Mouse (Mus musculus): ENCODE data around the gene Yod1. TPM values are rescaled to one million over a fixed set of nuclear protein-coding genes. Genes with fewer than 3 reads are reported as not detected.

Yod1 gene
- polyA plus RNA-seq, 1 experiment, result 11.6 TPM

GRCm38 (mm10) chr1:130737411-130737881 is 20.3 kb downstream of the Yod1 start:
- 80% methylated on average over 11 of the region's 11 CpGs for WGBS
- TF ChIP-seq POLR2A (IDR thresholded peaks at IDR 0.05; ENCODE audit: borderline replicate concordance, control insufficient read depth, low read depth, low read length), result no peak
- no peak for TF ChIP-seq CTCF (IDR thresholded peaks at IDR 0.05; ENCODE audit: control insufficient read depth, insufficient read depth, low read length)
- H3K4me3 ChIP-seq (replicated peaks; ENCODE audit: control insufficient read depth, low read depth, low read length), result no peak overlapping the region
- H3K27ac ChIP-seq (ENCODE audit: control insufficient read depth, insufficient read depth, low read depth, low read length, poor library complexity), result no peak overlapping the region
- H3K4me1 ChIP-seq (ENCODE audit: control insufficient read depth, insufficient read depth, low read length), result no peaks in the 10 kb centered on the region; the same call in 1 of the 2 replicates

GRCm38 (mm10) chr1:130737916-130738315 is 20.8 kb downstream of the Yod1 start:
- TF ChIP-seq POLR2A (IDR thresholded peaks at IDR 0.05; ENCODE audit: borderline replicate concordance, control insufficient read depth, low read depth, low read length) (no peak), CTCF (IDR thresholded peaks at IDR 0.05; ENCODE audit: control insufficient read depth, insufficient read depth, low read length) (no peak)
- Histone ChIP-seq H3K4me3 (replicated peaks; ENCODE audit: control insufficient read depth, low read depth, low read length) (no peak overlapping the region), H3K4me1 (ENCODE audit: control insufficient read depth, insufficient read depth, low read length) (no peaks in the 10 kb centered on the region; the same call in 1 of the 2 replicates), H3K27ac (ENCODE audit: control insufficient read depth, insufficient read depth, low read depth, low read length, poor library complexity) (no peak overlapping the region)
- WGBS, result 95% methylated on average over 7 of the region's 7 CpGs

- Histone ChIP-seq H3K4me3 (replicated peaks; ENCODE audit: control insufficient read depth, low read depth, low read length) (no peak overlapping the region), H3K27ac (ENCODE audit: control insufficient read depth, insufficient read depth, low read depth, low read length, poor library complexity) (no peak overlapping the region), H3K4me1 (ENCODE audit: control insufficient read depth, insufficient read depth, low read length) (peaks cover under 1% of the 10 kb centered on the region; the same call in 1 of the 2 replicates)
- WGBS, result 82% methylated on average over 3 of the region's 3 CpGs
- no peak for TF ChIP-seq POLR2A (IDR thresholded peaks at IDR 0.05; ENCODE audit: borderline replicate concordance, control insufficient read depth, low read depth, low read length)
- no peak for TF ChIP-seq CTCF (IDR thresholded peaks at IDR 0.05; ENCODE audit: control insufficient read depth, insufficient read depth, low read length)
Observed at GRCm38 (mm10) chr1:130738551-130739106, 21.5 kb downstream of the Yod1 start.

- H3K4me1 ChIP-seq (ENCODE audit: control insufficient read depth, insufficient read depth, low read length), result peaks cover 5% of the 10 kb centered on the region
- H3K4me3 ChIP-seq (replicated peaks; ENCODE audit: control insufficient read depth, low read depth, low read length), result no peak overlapping the region
- no peak for TF ChIP-seq CTCF (IDR thresholded peaks at IDR 0.05; ENCODE audit: control insufficient read depth, insufficient read depth, low read length)
- no peak for TF ChIP-seq POLR2A (IDR thresholded peaks at IDR 0.05; ENCODE audit: borderline replicate concordance, control insufficient read depth, low read depth, low read length)
- H3K27ac ChIP-seq (ENCODE audit: control insufficient read depth, insufficient read depth, low read depth, low read length, poor library complexity), result no peak overlapping the region
- WGBS, result 78% methylated on average over 3 of the region's 3 CpGs
Observed at GRCm38 (mm10) chr1:130739636-130740035, 22.5 kb downstream of the Yod1 start.

GRCm38 (mm10) chr1:130740227-130740648 is 23.1 kb downstream of the Yod1 start:
- TF ChIP-seq CTCF (IDR thresholded peaks at IDR 0.05; ENCODE audit: control insufficient read depth, insufficient read depth, low read length) (no peak), POLR2A (IDR thresholded peaks at IDR 0.05; ENCODE audit: borderline replicate concordance, control insufficient read depth, low read depth, low read length) (no peak)
- H3K27ac ChIP-seq (ENCODE audit: control insufficient read depth, insufficient read depth, low read depth, low read length, poor library complexity), result peak overlapping the region; percentile 92
- peaks cover 5% of the 10 kb centered on the region for H3K4me1 ChIP-seq (ENCODE audit: control insufficient read depth, insufficient read depth, low read length)

GRCm38 (mm10) chr1:130740781-130741720 is 23.9 kb downstream of the Yod1 start:
- Histone ChIP-seq H3K4me3 (replicated peaks; ENCODE audit: control insufficient read depth, low read depth, low read length) (peak overlapping the region; percentile 57), H3K4me1 (ENCODE audit: control insufficient read depth, insufficient read depth, low read length) (peaks cover 5% of the 10 kb centered on the region), H3K27ac (ENCODE audit: control insufficient read depth, insufficient read depth, low read depth, low read length, poor library complexity) (peak overlapping the region; percentile 92)
- no peak for TF ChIP-seq CTCF (IDR thresholded peaks at IDR 0.05; ENCODE audit: control insufficient read depth, insufficient read depth, low read length)
- TF ChIP-seq POLR2A (IDR thresholded peaks at IDR 0.05; ENCODE audit: borderline replicate concordance, control insufficient read depth, low read depth, low read length), result peak; percentile 28; the same call in 1 of the 2 replicates
- WGBS, result 11% methylated on average over 15 of the region's 15 CpGs

More at GRCm38 (mm10) chr1:130740227-130740648, 23.1 kb downstream of the Yod1 start:
- peak overlapping the region; percentile 49 for H3K4me3 ChIP-seq (replicated peaks; ENCODE audit: control insufficient read depth, low read depth, low read length)
- WGBS, result 52% methylated on average over 4 of the region's 4 CpGs

GRCm38 (mm10) chr1:130742201-130742600 is 25.1 kb downstream of the Yod1 start:
- 89% methylated on average over 7 of the region's 7 CpGs for WGBS
- H3K4me1 ChIP-seq (ENCODE audit: control insufficient read depth, insufficient read depth, low read length), result peaks cover 5% of the 10 kb centered on the region
- H3K27ac ChIP-seq (ENCODE audit: control insufficient read depth, insufficient read depth, low read depth, low read length, poor library complexity), result peak overlapping the region; percentile 48; the same call in 1 of the 2 replicates
- H3K4me3 ChIP-seq (replicated peaks; ENCODE audit: control insufficient read depth, low read depth, low read length), result no peak overlapping the region
- TF ChIP-seq POLR2A (IDR thresholded peaks at IDR 0.05; ENCODE audit: borderline replicate concordance, control insufficient read depth, low read depth, low read length) (no peak), CTCF (IDR thresholded peaks at IDR 0.05; ENCODE audit: control insufficient read depth, insufficient read depth, low read length) (no peak)

- 15% methylated on average over 1 of the region's 1 CpGs for WGBS
Observed at GRCm38 (mm10) chr1:130743775-130744174, 26.6 kb downstream of the Yod1 start.

More at GRCm38 (mm10) chr1:130743775-130744174, 26.6 kb downstream of the Yod1 start:
- peak overlapping the region; percentile 38 for H3K27ac ChIP-seq (ENCODE audit: control insufficient read depth, insufficient read depth, low read depth, low read length, poor library complexity)
- peaks cover 5% of the 10 kb centered on the region for H3K4me1 ChIP-seq (ENCODE audit: control insufficient read depth, insufficient read depth, low read length)
- H3K4me3 ChIP-seq (replicated peaks; ENCODE audit: control insufficient read depth, low read depth, low read length), result no peak overlapping the region
- TF ChIP-seq POLR2A (IDR thresholded peaks at IDR 0.05; ENCODE audit: borderline replicate concordance, control insufficient read depth, low read depth, low read length) (no peak), CTCF (IDR thresholded peaks at IDR 0.05; ENCODE audit: control insufficient read depth, insufficient read depth, low read length) (no peak)

Data from bone marrow, adult 2 months (tissue).